Mouse (Mus musculus) gastrocnemius, postnatal 4 days (tissue): ENCODE data around the gene Pde1a. TPM values are rescaled to one million over a fixed set of nuclear protein-coding genes. Genes with fewer than 3 reads are reported as not detected.

Experiments
- DNase-seq, 2 experiments: peaks; one replicate each; pipeline ENCODE4 v3.0.0; 2021 to 2022; ENCODE audit warnings: low spot score in 2 of 2, mixed read lengths in 2 of 2
- long read RNA-seq, 2 experiments: library from polyadenylated mRNA; stranded (forward); transcript quantifications; one replicate each; pipeline ENCODE4 v2.0.0; 2021
- total RNA-seq, 2 experiments: library from RNA; stranded (reverse); gene quantifications; 2 replicates each; pipeline ENCODE4 v1.2.3; 2021

Pde1a gene
- total RNA-seq: 1 to 10 TPM; 4.7 to 7.1 TPM
- long read RNA-seq, experiment 1, partial matches to known transcripts: 0 of 9 reads
- long read RNA-seq, experiment 1, other reads (novel, unspliced or antisense): 9 of 9 reads
- long read RNA-seq, experiment 2, partial matches to known transcripts: 0 of 3 reads
- long read RNA-seq, experiment 2, other reads (novel, unspliced or antisense): 3 of 3 reads

GRCm38 (mm10) chr2:80128861-80129698 is at the start of gene Pde1a:
Pde1a (minus strand) TSS chr2:80129458.
- peak in 1 of 2 experiments; percentile 23 for DNase-seq

- no peak for DNase-seq
These were observed 49.5 kb upstream of the Pde1a start for GRCm38 (mm10) chr2:80178608-80179280.

GRCm38 (mm10) chr2:80178154-80178553 is 48.9 kb upstream of the Pde1a start:
- no peak for DNase-seq

GRCm38 (mm10) chr2:80168103-80168502 is 38.8 kb upstream of the Pde1a start:
- no peak for DNase-seq

- no peak for DNase-seq
These were observed 29.5 kb upstream of the Pde1a start for GRCm38 (mm10) chr2:80158784-80159183.

GRCm38 (mm10) chr2:80158196-80158595 is 28.9 kb upstream of the Pde1a start:
- DNase-seq: no peak

GRCm38 (mm10) chr2:80150019-80150418 is 20.8 kb upstream of the Pde1a start:
- no peak for DNase-seq

GRCm38 (mm10) chr2:80149332-80149731 is 20.1 kb upstream of the Pde1a start:
- DNase-seq: no peak

GRCm38 (mm10) chr2:80135076-80135475 is 5.8 kb upstream of the Pde1a start:
- no peak for DNase-seq

- DNase-seq: no peak
These were observed 3.4 kb upstream of the Pde1a start for GRCm38 (mm10) chr2:80132677-80133076.

GRCm38 (mm10) chr2:80126663-80127062 is 2.6 kb downstream of the Pde1a start:
- DNase-seq: no peak

- no peak for DNase-seq
These were observed 42.4 kb downstream of the Pde1a start for GRCm38 (mm10) chr2:80086891-80087290.

GRCm38 (mm10) chr2:80080090-80080821 is 49.0 kb downstream of the Pde1a start:
- no peak for DNase-seq

GRCm38 (mm10) chr2:80079618-80080017 is 49.6 kb downstream of the Pde1a start:
- DNase-seq: no peak

- no peak for DNase-seq
These were observed 52.9 kb downstream of the Pde1a start for GRCm38 (mm10) chr2:80076323-80076722.

GRCm38 (mm10) chr2:80074531-80074930 is 54.7 kb downstream of the Pde1a start:
- no peak for DNase-seq

- no peak for DNase-seq
These were observed 55.2 kb downstream of the Pde1a start for GRCm38 (mm10) chr2:80074046-80074445.

GRCm38 (mm10) chr2:80073426-80073825 is 55.8 kb downstream of the Pde1a start:
- no peak for DNase-seq

- no peak for DNase-seq
These were observed 59.5 kb downstream of the Pde1a start for GRCm38 (mm10) chr2:80069745-80070144.

- DNase-seq: no peak
These were observed 62.8 kb downstream of the Pde1a start for GRCm38 (mm10) chr2:80066449-80066848.

- no peak for DNase-seq
These were observed 73.2 kb downstream of the Pde1a start for GRCm38 (mm10) chr2:80056062-80056461.
